Mouse (Mus musculus) heart, adult 2 months (tissue): ENCODE results near the gene 4930579F01Rik. TPM values are rescaled to one million over a fixed set of nuclear protein-coding genes. Genes with fewer than 3 reads are reported as not detected.

Experiments used
- DNase-seq, 2 experiments: peaks; one replicate each; pipeline ENCODE4 v3.0.0; 2021
- H3K27ac ChIP-seq: fragments of 200-600 bp; 2 replicates; pipeline ENCODE4 v1.8.1; 2022
- H3K27me3 ChIP-seq: fragments of 200-500 bp; 2 replicates; pipeline ENCODE4 v1.6.1; 2012; ENCODE audit warnings: mild to moderate bottlenecking, low read length, inconsistent platforms, mixed read lengths; ENCODE audit not compliant: control insufficient read depth, insufficient read depth
- H3K36me3 ChIP-seq: fragments of 200-500 bp; 2 replicates; pipeline ENCODE4 v1.6.1; 2012; ENCODE audit warnings: low read length, inconsistent platforms; ENCODE audit not compliant: control insufficient read depth, insufficient read depth
- H3K4me1 ChIP-seq: fragments of 200-500 bp; 2 replicates; pipeline ENCODE4 v1.6.1; 2011; ENCODE audit warnings: low read length; ENCODE audit not compliant: control insufficient read depth, insufficient read depth
- H3K4me3 ChIP-seq: fragments of 200-600 bp; 2 replicates; pipeline ENCODE4 v1.8.1; 2022
- H3K79me2 ChIP-seq: fragments of 200-500 bp; replicated peaks from 2 replicates; pipeline ENCODE4 v1.6.1; 2012; ENCODE audit warnings: mild to moderate bottlenecking, inconsistent platforms, low read length, moderate library complexity, mixed read lengths; ENCODE audit not compliant: control insufficient read depth, insufficient read depth
- H3K9ac ChIP-seq: fragments of 200-500 bp; 2 replicates; pipeline ENCODE4 v1.6.1; 2012; ENCODE audit warnings: low read depth, mild to moderate bottlenecking, control low read depth, inconsistent platforms, low read length, mixed read lengths
- CTCF ChIP-seq: fragments of 200-600 bp; IDR thresholded peaks from 2 replicates; pipeline ENCODE4 v1.8.1; 2022; ENCODE audit warnings: antibody characterized with exemption, mild to moderate bottlenecking, moderate library complexity
- EP300 ChIP-seq: fragments of 200-500 bp; IDR thresholded peaks from 2 replicates; pipeline ENCODE4 v1.6.1; 2011; ENCODE audit warnings: low read depth, low read length, control low read depth; ENCODE audit not compliant: insufficient read depth
- POLR2A ChIP-seq: fragments of 200-500 bp; IDR thresholded peaks from 2 replicates; pipeline ENCODE4 v1.6.1; 2011; ENCODE audit warnings: mild to moderate bottlenecking, low read depth, low read length, control low read depth; ENCODE audit not compliant: insufficient read depth
- WGBS: fragments of 180-500 bp; shearing (Covaris S2); methylation state at CpG from one replicate; pipeline ENCODE4 v1.1.7; 2018; 5-methylcytosine and 5-hydroxymethylcytosine counted together
- intact Hi-C: fragments of 180-260 bp; cut with DNase I; formaldehyde crosslinking; loops from one replicate; pipeline ENCODE4 v1.15.1; 2025
- polyA plus RNA-seq: library from polyadenylated mRNA; depleted of rRNA; stranded (reverse); fragments of >200 nt; gene quantifications from 2 replicates; pipeline ENCODE4 v1.2.3, GENCODE M21; 2012
- total RNA-seq, 2 experiments: library from RNA; stranded (reverse); gene quantifications; 2 replicates each; pipeline ENCODE4 v1.2.3; 2021

4930579F01Rik gene
- total and polyA plus RNA-seq, 3 experiments = 0.06 TPM; not detected in 2

DNA sequence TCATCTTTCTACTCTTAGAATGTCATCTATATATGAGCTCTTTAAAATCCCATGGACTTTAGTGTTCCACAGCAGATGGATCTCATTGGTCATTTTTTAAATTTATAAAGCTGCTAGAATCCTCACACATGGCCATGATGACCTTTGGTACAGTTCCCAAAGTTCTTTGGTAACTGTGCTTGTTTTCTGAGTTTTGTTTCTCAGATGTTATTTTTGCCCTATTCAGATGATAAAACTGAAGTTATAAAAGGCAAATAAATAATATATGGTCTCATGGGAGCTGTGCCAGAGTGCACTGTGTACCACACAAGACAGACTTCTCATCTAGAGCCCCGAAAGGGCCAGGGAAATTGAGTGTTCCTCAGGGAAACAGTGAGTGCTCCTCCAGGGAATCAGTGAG, 35.8 kb upstream of the 4930579F01Rik start:
- intact Hi-C loops = no loop called here
- no peaks in the 10 kb centered on the region for H3K79me2 ChIP-seq
- no peak overlapping the region for H3K9ac ChIP-seq
- 69% methylated on average over 1 of the region's 1 CpGs for WGBS
- no peaks in the 10 kb centered on the region for H3K27me3 ChIP-seq
- DNase-seq = no peak
- no peak overlapping the region for H3K27ac ChIP-seq
- no peak overlapping the region for H3K4me3 ChIP-seq
- H3K36me3 ChIP-seq = no peaks in the 10 kb centered on the region
- no peaks in the 10 kb centered on the region for H3K4me1 ChIP-seq
- no peak for TF ChIP-seq POLR2A
- TF ChIP-seq CTCF = no peak
- TF ChIP-seq EP300 = no peak

DNA sequence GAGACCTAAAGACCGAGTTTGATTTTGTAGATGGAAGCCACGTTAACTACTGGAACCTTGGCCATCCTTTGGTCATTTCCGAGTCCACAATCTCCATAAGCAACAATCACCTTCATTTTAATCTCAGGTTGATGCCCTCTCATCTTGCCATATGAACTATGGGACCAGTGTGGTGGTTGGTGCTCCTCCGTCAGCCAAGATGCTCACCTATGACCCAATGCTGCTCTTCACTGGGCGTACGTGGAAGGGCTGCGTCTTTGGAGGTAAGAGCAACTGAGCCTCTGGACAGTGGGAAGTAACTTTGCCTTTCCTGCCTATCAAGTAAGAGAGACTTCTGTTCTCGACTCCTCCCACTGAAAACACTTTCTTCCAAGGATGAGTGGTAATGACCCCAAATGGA, 34.2 kb upstream of the 4930579F01Rik start:
- no peaks in the 10 kb centered on the region for H3K36me3 ChIP-seq
- DNase-seq = no peak
- TF ChIP-seq CTCF (no peak), EP300 (no peak), POLR2A (no peak)
- no peak overlapping the region for H3K4me3 ChIP-seq
- H3K27me3 ChIP-seq = no peaks in the 10 kb centered on the region
- intact Hi-C loops = loop anchor here (1.0 kb wide), 1 partner anchor 176 kb away; no protein-coding TSS in a partner anchor
- no peaks in the 10 kb centered on the region for H3K79me2 ChIP-seq
- no peak overlapping the region for H3K27ac ChIP-seq
- no peaks in the 10 kb centered on the region for H3K4me1 ChIP-seq
- H3K9ac ChIP-seq = no peak overlapping the region
- 89% methylated on average over 8 of the region's 8 CpGs for WGBS

DNA sequence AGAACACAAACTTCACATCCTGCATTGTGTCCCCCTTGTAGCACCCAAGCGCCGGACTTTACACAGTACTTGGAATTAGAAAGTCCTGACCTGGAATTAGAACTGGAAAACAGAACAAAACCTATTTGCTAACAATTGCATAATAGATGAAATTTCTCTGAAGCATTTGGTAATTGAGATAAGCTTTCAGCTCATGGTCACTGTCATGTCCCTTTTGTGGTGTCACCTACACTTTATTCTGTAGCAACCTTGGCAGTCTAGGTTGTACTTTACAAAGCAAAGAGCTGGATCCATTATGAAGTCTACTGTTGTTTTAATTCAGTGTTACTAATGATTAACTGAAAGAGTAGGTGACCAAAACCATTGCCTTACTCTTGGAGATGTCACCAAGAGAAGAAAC, 33.5 kb upstream of the 4930579F01Rik start:
- H3K27me3 ChIP-seq = no peaks in the 10 kb centered on the region

DNA sequence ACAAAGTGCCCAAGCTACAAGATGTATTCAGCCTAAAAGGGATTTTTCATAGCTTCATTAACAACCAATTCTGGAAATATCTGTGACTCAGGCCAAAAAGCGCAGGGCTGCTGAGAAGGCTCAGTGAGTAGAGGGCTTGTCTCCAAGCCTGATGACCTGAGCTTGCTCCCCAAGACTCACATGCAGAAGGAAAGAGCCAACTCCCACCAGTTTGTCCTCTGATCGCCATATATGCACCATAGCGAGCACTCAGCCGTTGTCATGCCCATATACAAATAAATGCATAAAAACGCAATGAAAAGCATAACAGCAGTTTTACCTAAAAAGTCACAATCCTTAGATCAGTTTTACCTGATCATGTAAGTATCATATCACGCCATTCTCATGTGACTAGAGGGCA, 32.9 kb upstream of the 4930579F01Rik start:
- intact Hi-C loops = no loop called here
- no peak overlapping the region for H3K9ac ChIP-seq
- H3K79me2 ChIP-seq = no peaks in the 10 kb centered on the region
- H3K4me3 ChIP-seq = no peak overlapping the region
- DNase-seq = no peak
- H3K4me1 ChIP-seq = no peaks in the 10 kb centered on the region
- no peaks in the 10 kb centered on the region for H3K36me3 ChIP-seq
- no peak for TF ChIP-seq EP300
- no peak for TF ChIP-seq CTCF
- TF ChIP-seq POLR2A = no peak
- no peak overlapping the region for H3K27ac ChIP-seq
- WGBS = 92% methylated on average over 6 of the region's 6 CpGs
- no peaks in the 10 kb centered on the region for H3K27me3 ChIP-seq

More for the DNA sequence above, 33.5 kb upstream of the 4930579F01Rik start:
- WGBS = 92% methylated on average over 2 of the region's 2 CpGs
- TF ChIP-seq EP300 (no peak), POLR2A (no peak), CTCF (no peak)
- no peak overlapping the region for H3K27ac ChIP-seq
- H3K79me2 ChIP-seq = no peaks in the 10 kb centered on the region
- H3K36me3 ChIP-seq = no peaks in the 10 kb centered on the region
- no peak for DNase-seq
- no peak overlapping the region for H3K9ac ChIP-seq
- intact Hi-C loops = loop anchor here (1.0 kb wide), 1 partner anchor 176 kb away; no protein-coding TSS in a partner anchor
- no peaks in the 10 kb centered on the region for H3K4me1 ChIP-seq
- no peak overlapping the region for H3K4me3 ChIP-seq

DNA sequence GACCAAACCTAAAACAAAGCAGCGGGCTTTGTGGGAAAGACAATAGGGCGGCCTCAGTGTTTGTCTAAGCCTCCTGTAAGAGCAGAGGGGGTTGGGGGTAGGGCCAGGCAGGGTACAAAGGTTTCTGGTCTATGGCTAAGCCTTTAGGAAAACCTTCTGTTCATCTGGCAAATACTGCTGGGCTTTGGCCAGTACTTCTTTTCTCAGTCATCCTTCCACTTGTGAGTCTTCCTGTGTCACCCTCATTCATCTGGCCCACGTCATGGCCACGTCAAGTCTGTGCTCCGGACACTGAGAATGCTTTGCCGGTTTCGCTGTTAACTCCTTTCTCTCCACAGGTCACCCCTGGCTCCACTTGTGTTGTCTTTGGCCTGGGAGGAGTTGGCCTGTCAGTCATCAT, 32.2 kb upstream of the 4930579F01Rik start:
- WGBS = 40% methylated on average over 7 of the region's 7 CpGs
- H3K4me3 ChIP-seq = no peak overlapping the region
- no peak for DNase-seq
- no peaks in the 10 kb centered on the region for H3K4me1 ChIP-seq
- no peak overlapping the region for H3K9ac ChIP-seq
- H3K36me3 ChIP-seq = no peaks in the 10 kb centered on the region
- TF ChIP-seq EP300 (no peak), CTCF (no peak), POLR2A (no peak)
- H3K27ac ChIP-seq = no peak overlapping the region
- H3K79me2 ChIP-seq = no peaks in the 10 kb centered on the region
- H3K27me3 ChIP-seq = no peaks in the 10 kb centered on the region
- intact Hi-C loops = no loop called here

DNA sequence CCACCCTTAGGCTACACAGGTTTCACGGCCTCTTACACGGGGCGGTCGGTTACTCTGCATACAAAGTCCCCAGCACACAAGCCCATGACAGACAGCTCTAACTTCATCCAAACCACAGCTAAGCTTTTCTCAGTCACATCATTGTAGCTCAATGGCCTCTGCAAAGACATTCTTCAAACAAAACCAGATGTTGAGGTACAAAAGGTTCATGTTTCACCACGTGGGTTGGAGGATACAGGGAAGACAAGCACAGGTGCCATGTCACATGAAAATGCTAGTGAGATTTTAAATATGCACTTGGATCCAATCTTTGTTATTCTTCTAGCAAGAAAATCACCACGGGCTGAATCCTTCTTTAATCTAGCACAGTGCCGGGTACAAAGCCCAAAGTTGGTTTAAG, 31.7 kb upstream of the 4930579F01Rik start:
- intact Hi-C loops = no loop called here
- Histone ChIP-seq H3K9ac (no peak overlapping the region), H3K4me1 (no peaks in the 10 kb centered on the region), H3K36me3 (no peaks in the 10 kb centered on the region), H3K27ac (no peak overlapping the region), H3K27me3 (no peaks in the 10 kb centered on the region), H3K79me2 (no peaks in the 10 kb centered on the region), H3K4me3 (no peak overlapping the region)
- DNase-seq = no peak
- WGBS = 73% methylated on average over 7 of the region's 7 CpGs
- no peak for TF ChIP-seq CTCF
- no peak for TF ChIP-seq EP300
- TF ChIP-seq POLR2A = no peak
